Mouse (Mus musculus): ENCODE results near the gene Cd200. TPM values are rescaled to one million over a fixed set of nuclear protein-coding genes. Genes with fewer than 3 reads are reported as not detected.

Cd200 gene
- 10 to 100 TPM; 15.8 to 19.1 TPM for total RNA-seq (2023)

DNA sequence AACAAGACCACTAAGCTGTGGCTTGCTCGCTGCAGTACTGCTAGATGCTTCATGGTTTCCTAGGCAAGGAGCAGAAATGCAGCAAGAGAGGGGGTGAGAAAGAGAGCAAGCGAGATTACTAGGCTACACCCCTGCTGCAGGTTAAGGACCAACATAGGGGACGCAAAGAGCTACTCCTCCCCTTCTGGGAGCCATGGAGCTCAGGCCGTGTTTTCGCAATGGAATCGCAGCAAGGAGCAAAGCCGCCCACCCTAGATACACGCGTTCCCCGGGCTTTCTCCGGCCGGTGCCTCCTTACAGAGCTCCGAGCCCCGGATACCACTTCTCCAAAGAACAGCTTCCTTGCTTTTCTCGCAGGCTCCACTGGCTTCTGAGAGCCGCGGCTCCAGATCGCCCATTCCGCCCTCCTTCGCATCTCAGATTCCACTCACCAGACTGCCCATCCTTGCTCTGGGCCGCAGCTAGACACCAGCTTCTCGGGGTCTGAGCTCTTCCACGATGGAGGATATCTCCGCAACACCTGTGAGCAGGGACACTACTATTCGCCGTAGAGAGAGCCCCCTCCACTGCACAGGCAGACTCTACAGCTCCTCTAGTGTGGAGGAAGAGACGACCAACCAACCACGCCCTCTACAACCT is at the start of gene Cd200:
TSS of gene Cd200 (minus strand) at position 629 of the 639 bp plus-strand sequence.

Other genes with a start within 250 kb of the Cd200 start
- gene Btla, start 184.7 kb downstream of the Cd200 start, total RNA-seq (2023), result 10 to 100 TPM; 56.7 to 64.3 TPM
- not detected for gene Gm609, start 83.9 kb upstream of the Cd200 start, total RNA-seq (2023)
- gene Gm17783, start 123.0 kb upstream of the Cd200 start, total RNA-seq (2023), result not detected
- gene Slc9c1, start 126.3 kb upstream of the Cd200 start, total RNA-seq (2023), result not detected
- under 1 TPM in 1 of 2 experiments, not detected in 1; 0.20 TPM for gene Gcsam, start 201.3 kb upstream of the Cd200 start, total RNA-seq (2023)
- not detected for gene BC016579, start 245.0 kb upstream of the Cd200 start, total RNA-seq (2023)